Mouse (Mus musculus): ENCODE data around the gene Scfd2. TPM values are rescaled to one million over a fixed set of nuclear protein-coding genes. Genes with fewer than 3 reads are reported as not detected.

The Scfd2 gene
- polyA plus RNA-seq, 1 experiment: 22.7 TPM

- Histone ChIP-seq H3K4me1 (ENCODE audit: control insufficient read depth, insufficient read depth, low read length) (no peaks in the 10 kb centered on the region), H3K4me3 (ENCODE audit: insufficient read depth, low read length) (no peak overlapping the region), H3K27ac (ENCODE audit: insufficient read depth, low read length) (no peak overlapping the region)
- no peak for TF ChIP-seq POLR2A (IDR thresholded peaks at IDR 0.05; ENCODE audit: extremely low read depth, insufficient read depth, low read length)
Measured at GRCm38 (mm10) chr5:74355416-74356177, 176.0 kb downstream of the Scfd2 start.

DNA sequence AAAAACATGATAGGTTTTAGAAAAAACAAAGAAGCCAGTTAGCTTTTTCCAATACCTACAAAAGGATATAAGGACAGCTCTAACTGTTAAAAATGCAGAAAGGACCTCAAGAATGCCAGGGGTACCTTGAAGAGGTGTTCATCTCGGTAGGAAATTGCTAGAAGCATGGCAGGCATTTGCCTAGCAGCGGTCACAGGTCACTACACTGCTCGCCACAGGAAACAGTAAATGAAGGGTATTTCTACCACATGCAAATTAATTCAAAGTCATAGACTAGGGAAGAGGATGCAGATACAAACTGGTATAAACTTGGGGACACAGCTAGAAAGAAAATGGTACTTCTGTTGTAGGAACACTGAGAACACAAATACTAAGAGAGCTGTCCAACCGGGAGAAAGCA lies 180.7 kb downstream of the Scfd2 start:
- Histone ChIP-seq H3K4me1 (ENCODE audit: control insufficient read depth, insufficient read depth, low read length) (no peaks in the 10 kb centered on the region; the same call in 1 of the 2 replicates), H3K27ac (ENCODE audit: insufficient read depth, low read length) (no peak overlapping the region), H3K4me3 (ENCODE audit: insufficient read depth, low read length) (no peak overlapping the region)
- TF ChIP-seq POLR2A (IDR thresholded peaks at IDR 0.05; ENCODE audit: extremely low read depth, insufficient read depth, low read length) (no peak), CTCF (IDR thresholded peaks at IDR 0.05; ENCODE audit: extremely low read depth, insufficient read depth, low read length) (no peak)

DNA sequence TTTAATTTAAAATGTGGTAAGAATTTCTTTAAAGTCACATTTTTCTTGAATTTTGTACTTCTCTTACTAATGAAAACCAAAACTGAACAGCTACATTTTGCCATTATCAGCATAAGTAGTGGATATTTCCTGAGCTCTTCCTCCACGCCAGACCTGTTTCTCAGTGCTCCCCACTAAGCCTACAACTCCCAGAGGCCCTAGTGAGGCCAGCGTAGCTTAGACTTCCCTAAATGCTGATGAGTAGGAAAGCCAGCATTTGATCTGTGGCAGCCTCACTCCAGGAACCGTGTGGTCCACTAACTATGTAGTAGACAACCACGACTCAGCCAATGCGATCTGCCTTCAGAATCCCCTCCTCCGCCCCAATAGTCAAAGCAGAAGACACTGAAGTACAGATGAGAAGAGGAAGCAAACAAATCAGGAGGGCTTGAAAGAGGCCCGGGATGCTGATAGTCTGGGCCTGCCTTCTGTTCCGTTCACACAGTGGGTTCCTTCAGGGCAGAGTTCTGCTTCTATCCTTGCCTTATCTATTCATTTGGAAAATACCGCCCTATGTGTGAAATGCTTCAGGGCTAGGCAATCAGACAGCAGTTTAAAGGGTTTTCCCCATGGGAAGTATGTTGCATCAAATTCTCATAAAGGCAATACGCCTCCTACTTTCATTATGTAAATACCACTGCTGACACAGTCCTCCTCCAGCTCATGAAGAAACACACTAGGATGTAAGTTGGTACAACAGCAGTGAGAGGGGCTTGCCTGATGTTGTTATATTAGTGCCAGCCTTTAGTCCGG lies 183.3 kb downstream of the Scfd2 start:
- no peak overlapping the region for H3K27ac ChIP-seq (ENCODE audit: insufficient read depth, low read length)
- H3K4me1 ChIP-seq (ENCODE audit: control insufficient read depth, insufficient read depth, low read length): no peaks in the 10 kb centered on the region; the same call in 1 of the 2 replicates
- TF ChIP-seq POLR2A (IDR thresholded peaks at IDR 0.05; ENCODE audit: extremely low read depth, insufficient read depth, low read length) (no peak), CTCF (IDR thresholded peaks at IDR 0.05; ENCODE audit: extremely low read depth, insufficient read depth, low read length) (no peak)
- H3K4me3 ChIP-seq (ENCODE audit: insufficient read depth, low read length): no peak overlapping the region

DNA sequence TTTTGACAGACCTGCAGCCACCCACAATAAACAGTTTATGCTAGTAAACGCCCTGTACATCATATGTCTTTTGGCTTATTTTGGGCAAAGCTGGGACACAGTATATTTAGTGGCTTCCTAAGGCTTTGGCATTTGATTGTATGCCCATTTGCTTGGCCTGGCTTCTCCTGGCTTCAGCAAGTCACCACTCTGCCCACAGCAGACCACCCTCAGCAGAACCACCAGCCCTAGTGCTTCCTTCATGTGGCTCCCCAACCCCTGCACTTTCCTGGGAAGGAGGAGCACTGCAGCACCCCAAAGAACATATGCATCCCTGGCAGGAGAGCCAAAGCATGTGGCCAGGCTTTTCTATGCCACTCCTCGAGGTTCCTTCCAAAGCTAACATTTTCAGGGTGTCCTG lies 188.5 kb downstream of the Scfd2 start:
- no peak overlapping the region for H3K4me3 ChIP-seq (ENCODE audit: insufficient read depth, low read length)

GRCm38 (mm10) chr5:74342557-74342956 lies 189.0 kb downstream of the Scfd2 start:
- Histone ChIP-seq H3K4me1 (ENCODE audit: control insufficient read depth, insufficient read depth, low read length) (no peaks in the 10 kb centered on the region), H3K4me3 (ENCODE audit: insufficient read depth, low read length) (no peak overlapping the region), H3K27ac (ENCODE audit: insufficient read depth, low read length) (no peak overlapping the region)
- TF ChIP-seq CTCF (IDR thresholded peaks at IDR 0.05; ENCODE audit: extremely low read depth, insufficient read depth, low read length) (no peak), POLR2A (IDR thresholded peaks at IDR 0.05; ENCODE audit: extremely low read depth, insufficient read depth, low read length) (no peak)

More for the DNA sequence above, 188.5 kb downstream of the Scfd2 start:
- no peak overlapping the region for H3K27ac ChIP-seq (ENCODE audit: insufficient read depth, low read length)
- TF ChIP-seq CTCF (IDR thresholded peaks at IDR 0.05; ENCODE audit: extremely low read depth, insufficient read depth, low read length): no peak
- TF ChIP-seq POLR2A (IDR thresholded peaks at IDR 0.05; ENCODE audit: extremely low read depth, insufficient read depth, low read length): no peak
- H3K4me1 ChIP-seq (ENCODE audit: control insufficient read depth, insufficient read depth, low read length): no peaks in the 10 kb centered on the region

GRCm38 (mm10) chr5:74337491-74337890 lies 194.1 kb downstream of the Scfd2 start:
- Histone ChIP-seq H3K27ac (ENCODE audit: insufficient read depth, low read length) (no peak overlapping the region), H3K4me1 (ENCODE audit: control insufficient read depth, insufficient read depth, low read length) (no peaks in the 10 kb centered on the region), H3K4me3 (ENCODE audit: insufficient read depth, low read length) (no peak overlapping the region)
- TF ChIP-seq CTCF (IDR thresholded peaks at IDR 0.05; ENCODE audit: extremely low read depth, insufficient read depth, low read length): no peak
- no peak for TF ChIP-seq POLR2A (IDR thresholded peaks at IDR 0.05; ENCODE audit: extremely low read depth, insufficient read depth, low read length)

GRCm38 (mm10) chr5:74336780-74337179 lies 194.8 kb downstream of the Scfd2 start:
- H3K27ac ChIP-seq (ENCODE audit: insufficient read depth, low read length): no peak overlapping the region
- TF ChIP-seq POLR2A (IDR thresholded peaks at IDR 0.05; ENCODE audit: extremely low read depth, insufficient read depth, low read length) (no peak), CTCF (IDR thresholded peaks at IDR 0.05; ENCODE audit: extremely low read depth, insufficient read depth, low read length) (no peak)
- no peaks in the 10 kb centered on the region for H3K4me1 ChIP-seq (ENCODE audit: control insufficient read depth, insufficient read depth, low read length)
- no peak overlapping the region for H3K4me3 ChIP-seq (ENCODE audit: insufficient read depth, low read length)

GRCm38 (mm10) chr5:74333258-74333657 lies 198.3 kb downstream of the Scfd2 start:
- TF ChIP-seq CTCF (IDR thresholded peaks at IDR 0.05; ENCODE audit: extremely low read depth, insufficient read depth, low read length): no peak
- TF ChIP-seq POLR2A (IDR thresholded peaks at IDR 0.05; ENCODE audit: extremely low read depth, insufficient read depth, low read length): no peak
- H3K4me3 ChIP-seq (ENCODE audit: insufficient read depth, low read length): no peak overlapping the region
- H3K4me1 ChIP-seq (ENCODE audit: control insufficient read depth, insufficient read depth, low read length): no peaks in the 10 kb centered on the region
- H3K27ac ChIP-seq (ENCODE audit: insufficient read depth, low read length): no peak overlapping the region

GRCm38 (mm10) chr5:74326228-74326627 lies 205.3 kb downstream of the Scfd2 start:
- Histone ChIP-seq H3K27ac (ENCODE audit: insufficient read depth, low read length) (no peak overlapping the region), H3K4me3 (ENCODE audit: insufficient read depth, low read length) (no peak overlapping the region)
- TF ChIP-seq CTCF (IDR thresholded peaks at IDR 0.05; ENCODE audit: extremely low read depth, insufficient read depth, low read length): no peak

More at GRCm38 (mm10) chr5:74326228-74326627, 205.3 kb downstream of the Scfd2 start:
- H3K4me1 ChIP-seq (ENCODE audit: control insufficient read depth, insufficient read depth, low read length): no peaks in the 10 kb centered on the region
